ENCODE assay signal across 9 mouse cellular contexts in genomic region chr8:114593424-114594157, GRCm38 (mm10).
DNase-seq lines count a peak whose midpoint lies in the region; ATAC-seq and TF ChIP-seq lines count a peak whose summit lies in the region.
"Had no signal": no experiment of that assay in that cellular context is flagged by ENCODE, and none has a peak within 500 bp of the region (broad histone marks: within the 10 kb centered on the region; RNA-seq: fewer than 3 reads in every experiment).

No protein-coding gene starts in this region.

- TF ChIP-seq POLR2A in cerebellum, adult 2 months (IDR thresholded peaks at IDR 0.05; ENCODE audit: borderline replicate concordance, insufficient read depth, low read length) = peak; percentile 20; the same call in 1 of the 2 replicates

- H3K36me3 ChIP-seq in hindbrain, embryonic 14.5 days (replicated peaks; ENCODE audit: control insufficient read depth, insufficient read depth) = no peaks in the 10 kb centered on the region

- H3K9me3 ChIP-seq in hindbrain, embryonic 14.5 days (ENCODE audit: control insufficient read depth, low read length) = peaks cover 6% of the 10 kb centered on the region; the same call in 1 of the 2 replicates

- no peak for TF ChIP-seq CTCF in cerebellum, adult 2 months (IDR thresholded peaks at IDR 0.05; ENCODE audit: borderline replicate concordance, insufficient read depth, low read depth, low read length)

- peaks cover 47% of the 10 kb centered on the region for H3K4me1 ChIP-seq in cerebellum, adult 2 months (ENCODE audit: control insufficient read depth, insufficient read depth, low read length)
- H3K4me1 ChIP-seq in hindbrain, embryonic 14.5 days (replicated peaks; ENCODE audit: control insufficient read depth, insufficient read depth, low read length) = peaks cover 41% of the 10 kb centered on the region

- H3K4me2 ChIP-seq in hindbrain, embryonic 14.5 days (replicated peaks) = peak overlapping the region; percentile 20

- peak; percentile 34 for DNase-seq in adipocyte (ENCODE audit: low spot score)
- peak; percentile 85 to 92 for DNase-seq in cerebellum, adult 2 months
- peak; percentile 39 for DNase-seq in hindbrain, embryonic 14.5 days (ENCODE audit: low spot score)
- DNase-seq in kidney, postnatal 4 days = peak; percentile 18 to 34
- DNase-seq in layer of hippocampus, adult 9-11 months = no peak
- no peak for DNase-seq in layer of hippocampus, postnatal 36 days
- no peak for DNase-seq in lung, postnatal 14 days
- no peak for DNase-seq in frontal cortex, adult 2 months (ENCODE audit: extremely low spot score in 1 of 2, low spot score in 1 of 2)
- DNase-seq: spleen, adult 18-20 months had no signal

- no peak overlapping the region for H3K9ac ChIP-seq in hindbrain, embryonic 14.5 days

- ATAC-seq in hindbrain, embryonic 14.5 days (ENCODE audit: low FRiP score) = 0 out of 2 replicates have a peak, but pooled peaks have one; percentile 24

- WGBS in cerebellum, adult 2 months = 17% methylated on average over 19 of the region's 19 CpGs
- 18% methylated on average over 19 of the region's 19 CpGs for WGBS in hindbrain, embryonic 14.5 days

- H3K4me3 ChIP-seq in cerebellum, adult 2 months (replicated peaks; ENCODE audit: insufficient read depth, low read depth, low read length) = no peak overlapping the region
- no peak overlapping the region for H3K4me3 ChIP-seq in hindbrain, embryonic 14.5 days (replicated peaks; ENCODE audit: low read length)

- peak overlapping the region; percentile 85 for H3K27ac ChIP-seq in cerebellum, adult 2 months (ENCODE audit: insufficient read depth, low read length)
- no peak overlapping the region for H3K27ac ChIP-seq in hindbrain, embryonic 14.5 days

- no peaks in the 10 kb centered on the region for H3K27me3 ChIP-seq in cerebellum, adult 2 months (ENCODE audit: control insufficient read depth, insufficient read depth, low read length)
- 0 out of 2 replicates have a peak, but pooled peaks cover 6% of the 10 kb centered on the region for H3K27me3 ChIP-seq in hindbrain, embryonic 14.5 days (ENCODE audit: control insufficient read depth, insufficient read depth, low read length)

Comparison
In these comparisons a context has a peak if more than half of its experiments do, and no peak if none do; other contexts are left out.
1. DNase-seq: peak in adipocyte (single experiment), cerebellum, adult 2 months (2 of 2), hindbrain, embryonic 14.5 days (single experiment) and kidney, postnatal 4 days (2 of 2); none in layer of hippocampus, adult 9-11 months (single experiment), layer of hippocampus, postnatal 36 days (0 of 2), lung, postnatal 14 days (single experiment) and frontal cortex, adult 2 months (0 of 2).